Mouse (Mus musculus): ENCODE results near the gene Raf1. TPM values are rescaled to one million over a fixed set of nuclear protein-coding genes. Genes with fewer than 3 reads are reported as not detected.

Gene Raf1
- polyA plus RNA-seq, 1 experiment from 2014 or later, result 158 TPM

DNA sequence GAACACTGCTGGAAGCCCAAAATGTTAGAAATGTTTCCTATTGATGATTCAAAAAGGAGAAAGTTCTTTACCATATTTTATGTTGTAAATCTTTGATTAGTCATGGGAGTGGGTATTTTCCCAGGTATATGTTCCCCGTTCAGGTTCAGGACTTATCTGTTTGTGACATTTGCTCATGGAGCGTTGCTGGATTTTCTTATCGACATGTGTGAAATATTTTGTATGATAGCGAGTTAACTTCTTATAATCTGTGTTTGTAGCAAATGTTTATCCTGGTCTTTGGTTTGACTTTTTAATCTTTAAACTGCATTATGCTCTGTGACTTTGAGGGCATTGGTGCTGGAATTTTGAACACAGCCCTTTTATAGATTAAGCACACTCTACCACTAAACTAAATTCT lies 12.2 kb upstream of the Raf1 start:
- H3K9me3 ChIP-seq (ENCODE audit: control insufficient read depth, low read length), result no peaks in the 10 kb centered on the region
- no peaks in the 10 kb centered on the region for H3K27me3 ChIP-seq (ENCODE audit: control insufficient read depth, insufficient read depth, low read length)
- no peaks in the 10 kb centered on the region for H3K4me1 ChIP-seq (ENCODE audit: control insufficient read depth, insufficient read depth, low read length)
- DNase-seq (ENCODE audit: low spot score) (no peak), ATAC-seq (ENCODE audit: insufficient read depth, low FRiP score, low TSS enrichment) (no peak)
- WGBS, result 83% methylated on average over 4 of the region's 4 CpGs
- H3K4me3 ChIP-seq (ENCODE audit: low read depth, low read length), result no peak overlapping the region
- no peak overlapping the region for H3K27ac ChIP-seq (ENCODE audit: low read depth, low read length)
- no peaks in the 10 kb centered on the region for H3K36me3 ChIP-seq (ENCODE audit: control insufficient read depth, insufficient read depth, low read length)
- no peak overlapping the region for H3K4me2 ChIP-seq (ENCODE audit: low read depth)
- H3K9ac ChIP-seq (ENCODE audit: low read length), result no peak overlapping the region

DNA sequence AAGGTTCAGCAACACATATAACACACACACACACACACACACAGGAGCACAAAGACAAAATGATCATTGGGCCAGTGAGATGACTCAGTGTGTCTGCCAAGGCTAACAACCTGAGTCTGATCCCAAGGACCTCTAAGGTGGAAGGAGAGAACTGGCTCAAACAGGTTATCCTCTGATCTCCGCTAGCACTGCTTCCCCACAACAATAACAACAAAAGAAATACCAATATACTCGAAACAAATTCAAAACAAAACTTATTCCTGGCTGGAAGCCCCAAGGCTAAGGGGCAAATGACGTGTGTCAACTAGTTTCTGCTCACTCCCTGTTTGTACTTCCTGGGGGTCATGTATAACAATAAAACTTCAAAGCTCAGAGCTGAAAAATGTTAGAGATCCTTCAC lies 11.3 kb upstream of the Raf1 start:
- no peaks in the 10 kb centered on the region for H3K27me3 ChIP-seq (ENCODE audit: control insufficient read depth, insufficient read depth, low read length)
- H3K9ac ChIP-seq (ENCODE audit: low read length), result no peak overlapping the region
- no peak overlapping the region for H3K4me2 ChIP-seq (ENCODE audit: low read depth)
- H3K9me3 ChIP-seq (ENCODE audit: control insufficient read depth, low read length), result no peaks in the 10 kb centered on the region
- H3K4me1 ChIP-seq (ENCODE audit: control insufficient read depth, insufficient read depth, low read length), result no peaks in the 10 kb centered on the region
- H3K4me3 ChIP-seq (ENCODE audit: low read depth, low read length), result no peak overlapping the region
- no peaks in the 10 kb centered on the region for H3K36me3 ChIP-seq (ENCODE audit: control insufficient read depth, insufficient read depth, low read length)
- 67% methylated on average over 3 of the region's 3 CpGs for WGBS
- DNase-seq (ENCODE audit: low spot score), result no peak
- no peak for ATAC-seq (ENCODE audit: insufficient read depth, low FRiP score, low TSS enrichment)
- no peak overlapping the region for H3K27ac ChIP-seq (ENCODE audit: low read depth, low read length)

DNA sequence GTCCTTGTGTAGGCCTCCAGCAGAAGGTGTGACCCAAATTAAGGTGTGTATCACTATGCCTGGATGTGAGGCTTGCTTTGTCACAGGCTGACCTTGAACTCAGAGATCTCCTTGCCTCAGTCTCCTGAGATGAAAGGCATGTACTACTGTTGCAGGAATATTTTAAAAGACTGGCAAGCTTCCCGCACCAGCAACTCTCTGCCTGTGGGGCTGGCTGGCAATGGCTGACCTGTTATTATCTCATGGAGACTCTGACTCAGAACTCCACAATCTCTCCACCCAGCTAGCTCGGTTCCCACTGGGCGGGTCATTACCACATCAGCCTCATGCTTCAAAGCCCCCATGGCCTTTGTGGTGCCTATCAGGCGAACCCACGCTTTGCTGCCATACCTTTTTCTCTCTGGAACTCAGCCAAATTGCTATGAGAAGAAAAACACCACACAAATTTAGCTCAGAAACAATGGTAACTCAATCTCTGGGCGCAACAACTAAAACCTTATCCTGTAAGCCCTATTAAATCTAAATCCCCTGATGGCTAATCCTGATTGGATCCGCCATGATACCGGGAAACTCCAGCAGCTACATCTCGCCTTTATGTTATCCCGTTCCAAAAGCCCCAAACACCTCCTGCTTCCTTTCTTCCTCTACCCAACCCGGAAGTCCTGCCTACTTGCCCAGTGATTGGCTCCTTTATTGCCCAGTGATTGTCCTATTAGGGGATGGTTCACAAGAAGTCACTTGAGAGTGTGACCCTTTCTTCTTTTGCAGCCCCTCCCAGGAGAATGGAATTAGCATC lies 8.6 kb upstream of the Raf1 start:
- Histone ChIP-seq H3K9ac (ENCODE audit: low read length) (no peak overlapping the region), H3K4me2 (ENCODE audit: low read depth) (no peak overlapping the region), H3K4me1 (ENCODE audit: control insufficient read depth, insufficient read depth, low read length) (no peaks in the 10 kb centered on the region), H3K4me3 (ENCODE audit: low read depth, low read length) (no peak overlapping the region), H3K36me3 (ENCODE audit: control insufficient read depth, insufficient read depth, low read length) (no peaks in the 10 kb centered on the region), H3K27me3 (ENCODE audit: control insufficient read depth, insufficient read depth, low read length) (no peaks in the 10 kb centered on the region), H3K9me3 (ENCODE audit: control insufficient read depth, low read length) (no peaks in the 10 kb centered on the region), H3K27ac (ENCODE audit: low read depth, low read length) (no peak overlapping the region)
- DNase-seq (ENCODE audit: low spot score) (no peak), ATAC-seq (ENCODE audit: insufficient read depth, low FRiP score, low TSS enrichment) (no peak; the same call in 1 of the 2 replicates)
- 58% methylated on average over 11 of the region's 11 CpGs for whole genome bisulfite sequencing

DNA sequence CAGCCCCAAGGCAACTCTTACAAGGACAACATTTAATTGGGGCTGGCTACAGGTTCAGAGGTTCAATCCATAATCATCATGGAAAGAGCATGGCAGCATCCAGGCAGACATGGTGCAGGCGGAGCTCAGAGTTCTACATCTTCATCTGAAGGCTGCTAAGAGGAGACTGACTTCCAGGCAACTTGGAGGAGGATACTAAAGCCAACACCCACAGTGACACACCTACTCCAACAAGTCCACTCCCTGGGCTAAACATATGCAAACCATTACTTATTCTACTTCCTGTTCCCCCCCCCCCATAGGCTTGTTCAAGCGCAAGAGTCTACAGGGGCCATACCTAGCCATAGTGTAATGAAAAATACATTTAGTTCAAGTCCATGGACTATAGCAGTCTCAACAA lies 7.8 kb upstream of the Raf1 start:
- WGBS, result 94% methylated on average over 2 of the region's 2 CpGs
- Histone ChIP-seq H3K27me3 (ENCODE audit: control insufficient read depth, insufficient read depth, low read length) (no peaks in the 10 kb centered on the region), H3K27ac (ENCODE audit: low read depth, low read length) (no peak overlapping the region), H3K4me2 (ENCODE audit: low read depth) (no peak overlapping the region), H3K9ac (ENCODE audit: low read length) (no peak overlapping the region), H3K4me3 (ENCODE audit: low read depth, low read length) (no peak overlapping the region), H3K9me3 (ENCODE audit: control insufficient read depth, low read length) (no peaks in the 10 kb centered on the region), H3K4me1 (ENCODE audit: control insufficient read depth, insufficient read depth, low read length) (no peaks in the 10 kb centered on the region), H3K36me3 (ENCODE audit: control insufficient read depth, insufficient read depth, low read length) (no peaks in the 10 kb centered on the region)
- ATAC-seq (ENCODE audit: insufficient read depth, low FRiP score, low TSS enrichment) (no peak), DNase-seq (ENCODE audit: low spot score) (no peak)

DNA sequence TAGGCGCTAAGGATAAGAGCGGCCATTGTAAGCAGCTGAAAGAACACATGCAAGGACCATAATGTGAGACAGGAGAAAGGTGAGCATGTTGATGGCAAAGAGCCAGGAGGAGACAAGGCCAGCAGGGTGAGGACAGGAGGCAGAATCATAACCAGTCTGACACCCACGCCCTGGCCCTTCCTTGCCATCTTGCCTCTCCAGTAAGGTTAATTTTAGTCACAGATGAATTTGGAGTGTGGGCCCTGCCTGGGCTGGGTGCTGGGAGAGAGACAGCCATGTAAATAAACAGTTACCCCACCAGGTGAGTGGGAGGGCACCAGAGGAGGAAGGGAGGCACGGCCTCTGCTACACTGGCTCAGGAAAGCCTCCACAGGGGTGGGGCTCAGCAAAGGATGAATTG lies 4.6 kb upstream of the Raf1 start:
- H3K4me2 ChIP-seq (ENCODE audit: low read depth), result no peak overlapping the region
- no peak overlapping the region for H3K27ac ChIP-seq (ENCODE audit: low read depth, low read length)
- DNase-seq (ENCODE audit: low spot score), result no peak
- H3K4me3 ChIP-seq (ENCODE audit: low read depth, low read length), result no peak overlapping the region
- WGBS, result 86% methylated on average over 4 of the region's 4 CpGs
- ATAC-seq (ENCODE audit: insufficient read depth, low FRiP score, low TSS enrichment), result no peak
- H3K27me3 ChIP-seq (ENCODE audit: control insufficient read depth, insufficient read depth, low read length), result no peaks in the 10 kb centered on the region
- no peaks in the 10 kb centered on the region for H3K36me3 ChIP-seq (ENCODE audit: control insufficient read depth, insufficient read depth, low read length)
- H3K4me1 ChIP-seq (ENCODE audit: control insufficient read depth, insufficient read depth, low read length), result no peaks in the 10 kb centered on the region
- H3K9me3 ChIP-seq (ENCODE audit: control insufficient read depth, low read length), result no peaks in the 10 kb centered on the region
- no peak overlapping the region for H3K9ac ChIP-seq (ENCODE audit: low read length)

DNA sequence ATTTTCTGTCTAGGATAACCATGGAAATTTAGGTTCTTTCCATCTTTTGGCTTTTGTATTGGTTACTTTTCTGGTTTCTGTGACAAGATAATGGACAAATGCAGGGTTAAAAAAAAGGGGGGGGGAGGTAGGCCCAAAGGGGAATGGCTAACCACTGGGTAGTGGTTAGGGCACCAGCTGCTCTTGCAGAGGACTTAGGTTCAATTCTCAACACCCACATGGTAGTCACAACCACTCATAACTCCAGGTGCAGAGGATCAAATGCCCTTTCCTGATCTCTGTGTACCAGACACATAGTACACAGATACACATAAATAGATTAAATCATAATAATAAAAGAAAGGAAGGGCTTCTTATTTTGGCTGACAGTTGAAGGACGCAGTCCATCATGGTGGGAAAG lies 1.6 kb upstream of the Raf1 start:
- H3K9me3 ChIP-seq (ENCODE audit: control insufficient read depth, low read length), result no peaks in the 10 kb centered on the region
- no peak overlapping the region for H3K27ac ChIP-seq (ENCODE audit: low read depth, low read length)
- H3K4me2 ChIP-seq (ENCODE audit: low read depth), result no peak overlapping the region
- peaks cover 8% of the 10 kb centered on the region for H3K4me1 ChIP-seq (ENCODE audit: control insufficient read depth, insufficient read depth, low read length)
- no peaks in the 10 kb centered on the region for H3K27me3 ChIP-seq (ENCODE audit: control insufficient read depth, insufficient read depth, low read length)
- WGBS, result 100% methylated on average over 1 of the region's 1 CpGs
- DNase-seq (ENCODE audit: low spot score) (no peak), ATAC-seq (ENCODE audit: insufficient read depth, low FRiP score, low TSS enrichment) (no peak)
- H3K9ac ChIP-seq (ENCODE audit: low read length), result no peak overlapping the region
- no peaks in the 10 kb centered on the region for H3K36me3 ChIP-seq (ENCODE audit: control insufficient read depth, insufficient read depth, low read length)
- no peak overlapping the region for H3K4me3 ChIP-seq (ENCODE audit: low read depth, low read length)

DNA sequence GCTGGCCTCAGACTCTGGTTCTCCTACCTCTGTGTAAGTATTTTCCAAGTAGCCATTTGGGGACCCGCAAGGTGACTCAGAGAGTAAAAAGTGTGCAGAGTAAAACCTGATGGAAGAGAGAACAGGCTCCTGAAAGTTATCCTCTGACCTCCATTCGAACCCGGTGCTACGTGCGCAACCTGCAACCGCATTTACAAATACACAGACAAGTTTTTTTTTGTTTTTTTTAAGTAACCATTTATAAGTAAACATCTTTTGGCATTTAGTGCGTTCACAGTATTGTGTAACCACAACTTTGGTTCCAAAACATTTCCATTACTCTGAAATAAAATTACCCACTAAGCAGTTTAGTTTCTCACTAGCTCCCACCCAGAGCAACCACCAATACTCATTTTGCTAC lies 1.0 kb upstream of the Raf1 start:
- H3K9me3 ChIP-seq (ENCODE audit: control insufficient read depth, low read length), result no peaks in the 10 kb centered on the region
- DNase-seq (ENCODE audit: low spot score) (no peak), ATAC-seq (ENCODE audit: insufficient read depth, low FRiP score, low TSS enrichment) (no peak)
- peak overlapping the region; percentile 100; the same call in 1 of the 2 replicates for H3K4me3 ChIP-seq (ENCODE audit: low read depth, low read length)
- WGBS, result 96% methylated on average over 7 of the region's 7 CpGs
- peaks cover 8% of the 10 kb centered on the region for H3K4me1 ChIP-seq (ENCODE audit: control insufficient read depth, insufficient read depth, low read length)
- H3K27me3 ChIP-seq (ENCODE audit: control insufficient read depth, insufficient read depth, low read length), result no peaks in the 10 kb centered on the region
- peak overlapping the region; percentile 82; the same call in 1 of the 2 replicates for H3K4me2 ChIP-seq (ENCODE audit: low read depth)
- no peak overlapping the region; the same call in 1 of the 2 replicates for H3K9ac ChIP-seq (ENCODE audit: low read length)
- no peak overlapping the region for H3K27ac ChIP-seq (ENCODE audit: low read depth, low read length)
- no peaks in the 10 kb centered on the region for H3K36me3 ChIP-seq (ENCODE audit: control insufficient read depth, insufficient read depth, low read length)

DNA sequence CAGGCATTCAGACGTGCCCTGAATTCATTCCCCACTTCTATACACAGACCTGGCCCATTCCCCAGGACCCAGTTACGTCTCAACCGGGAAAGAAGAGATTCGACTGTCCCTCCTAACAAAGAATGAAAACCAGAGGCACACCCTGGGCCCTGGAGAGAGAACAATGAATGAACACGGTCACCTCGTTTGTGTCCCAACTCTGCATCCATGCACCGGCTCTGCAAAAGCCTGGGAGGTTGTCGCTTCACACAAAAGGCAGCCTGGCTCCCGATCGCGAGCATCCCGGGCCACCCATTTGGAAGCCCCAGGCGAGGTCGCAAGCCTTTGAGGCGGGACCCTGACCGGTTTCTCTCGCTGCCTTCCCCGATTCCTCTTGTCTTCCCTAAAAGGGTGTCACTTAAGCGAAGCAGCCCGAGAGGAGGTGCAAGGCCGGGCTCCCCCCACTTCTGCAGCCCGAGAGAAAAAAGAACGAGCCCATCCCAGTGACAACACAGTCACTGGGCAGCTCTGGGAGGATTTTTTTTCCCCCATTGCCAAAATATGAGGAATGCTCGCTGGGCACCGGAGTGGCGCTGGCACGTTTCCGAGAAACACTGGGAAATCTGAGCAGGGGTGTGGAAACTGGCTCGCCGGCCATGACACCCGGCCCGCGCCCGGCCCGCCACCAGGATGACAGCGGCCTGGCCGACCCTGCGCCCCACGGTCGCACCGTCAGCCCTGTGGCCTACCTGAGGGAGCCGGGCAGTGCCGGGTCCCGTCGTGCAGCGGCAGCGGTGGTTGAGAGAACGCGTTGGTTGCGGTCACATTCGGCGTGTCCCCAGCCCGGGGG lies 713 bp downstream of the Raf1 start:
- Histone ChIP-seq H3K4me3 (ENCODE audit: low read depth, low read length) (peak overlapping the region; percentile 100), H3K4me1 (ENCODE audit: control insufficient read depth, insufficient read depth, low read length) (peaks cover 8% of the 10 kb centered on the region), H3K27me3 (ENCODE audit: control insufficient read depth, insufficient read depth, low read length) (no peaks in the 10 kb centered on the region), H3K27ac (ENCODE audit: low read depth, low read length) (peak overlapping the region; percentile 95), H3K36me3 (ENCODE audit: control insufficient read depth, insufficient read depth, low read length) (no peaks in the 10 kb centered on the region), H3K4me2 (ENCODE audit: low read depth) (peak overlapping the region; percentile 82), H3K9me3 (ENCODE audit: control insufficient read depth, low read length) (no peaks in the 10 kb centered on the region), H3K9ac (ENCODE audit: low read length) (peak overlapping the region; percentile 100)
- whole genome bisulfite sequencing, result under 1% methylated on average over 53 of the region's 53 CpGs
- ATAC-seq (ENCODE audit: insufficient read depth, low FRiP score, low TSS enrichment), result peak; percentile 58
- DNase-seq (ENCODE audit: low spot score), result peak; percentile 55

DNA sequence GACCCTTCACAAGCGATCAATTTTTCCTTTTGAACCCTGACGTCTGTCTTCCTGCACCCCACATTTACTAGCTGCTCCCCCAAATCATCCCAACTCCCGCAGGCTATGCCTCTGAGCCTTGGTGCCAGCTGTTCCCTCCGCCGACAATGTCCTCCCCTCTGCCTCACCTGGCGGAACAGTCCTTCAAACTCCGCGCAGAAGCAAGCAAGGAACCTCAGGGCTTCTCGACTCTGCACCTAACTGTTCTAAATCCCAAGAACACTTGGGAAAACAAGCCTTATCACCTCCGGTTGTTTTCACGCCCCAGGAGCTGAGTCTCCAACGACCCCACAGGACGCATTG lies 1.3 kb downstream of the Raf1 start:
- no peaks in the 10 kb centered on the region for H3K27me3 ChIP-seq (ENCODE audit: control insufficient read depth, insufficient read depth, low read length)
- ATAC-seq (ENCODE audit: insufficient read depth, low FRiP score, low TSS enrichment) (no peak), DNase-seq (ENCODE audit: low spot score) (no peak)
- peak overlapping the region; percentile 100 for H3K9ac ChIP-seq (ENCODE audit: low read length)
- peak overlapping the region; percentile 82 for H3K4me2 ChIP-seq (ENCODE audit: low read depth)
- H3K36me3 ChIP-seq (ENCODE audit: control insufficient read depth, insufficient read depth, low read length), result no peaks in the 10 kb centered on the region
- peak overlapping the region; percentile 95 for H3K27ac ChIP-seq (ENCODE audit: low read depth, low read length)
- peaks cover 8% of the 10 kb centered on the region for H3K4me1 ChIP-seq (ENCODE audit: control insufficient read depth, insufficient read depth, low read length)
- 1% methylated on average over 13 of the region's 13 CpGs for WGBS
- no peaks in the 10 kb centered on the region for H3K9me3 ChIP-seq (ENCODE audit: control insufficient read depth, low read length)
- H3K4me3 ChIP-seq (ENCODE audit: low read depth, low read length), result peak overlapping the region; percentile 100

Data from neural tube, embryonic 11.5 days (tissue).